Mouse (Mus musculus) sigmoid colon, adult 10 weeks (tissue): ENCODE data around the gene Gm3286. TPM values are rescaled to one million over a fixed set of nuclear protein-coding genes. Genes with fewer than 3 reads are reported as not detected.

Experiments used
- polyA plus RNA-seq: library from polyadenylated mRNA; stranded (reverse); fragments of 350-450 nt; fragmentation: Illumina TruSeq; extraction: RNeasy Lipid Tissue Mini Kit (QIAGEN cat#74804); gene quantifications from one replicate; pipeline ENCODE4 v1.2.3, GENCODE M21; 2014; ENCODE audit warnings: low read depth, low replicate concordance

The Gm3286 gene
- not detected for polyA plus RNA-seq

DNA sequence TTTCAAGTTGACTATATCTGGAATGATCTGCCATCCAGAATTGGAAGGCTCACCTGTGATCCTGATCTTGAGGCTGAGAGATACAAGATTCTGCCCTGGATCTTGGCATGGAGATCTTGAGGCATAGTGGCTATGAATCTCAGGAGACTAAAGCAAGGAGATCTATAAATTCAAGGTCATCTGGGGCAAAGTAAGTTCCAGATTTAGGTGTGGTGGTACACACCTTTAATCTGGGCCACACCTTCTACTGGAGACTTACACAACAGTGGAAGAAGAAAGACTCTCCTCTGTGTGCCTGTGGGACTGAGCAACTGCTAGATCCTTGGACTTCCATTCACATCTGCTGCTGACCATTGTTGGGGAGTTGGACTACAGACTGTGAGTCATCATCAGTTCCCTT is at the start of gene Gm3286:
Gm3286 (plus strand) TSS at position 301 of the 400 bp plus-strand sequence.

Other genes starting within 250 kb of the Gm3286 start
- gene Gm10424, start 238.0 kb upstream of the Gm3286 start, polyA plus RNA-seq: not detected
- gene Gm3259, start 204.8 kb upstream of the Gm3286 start, polyA plus RNA-seq: not detected
- gene D5Ertd577e, start 54.0 kb upstream of the Gm3286 start, polyA plus RNA-seq: not detected
- not detected for gene Gm7971, start 84.1 kb downstream of the Gm3286 start, polyA plus RNA-seq
- not detected for gene Gm7978, start 225.4 kb downstream of the Gm3286 start, polyA plus RNA-seq
- not detected for gene Gm7982, start 231.3 kb downstream of the Gm3286 start, polyA plus RNA-seq